In genomic region chr14:73345614-73346013, GRCm38 (mm10) we compare ENCODE assay signal across 1 mouse cellular context.
TF ChIP-seq lines count a peak whose summit lies in the region.

No protein-coding gene starts in this region.

TF ChIP-seq in MEL, 35 proteins besides CTCF, POLR2A, EP300 and RAD21:
- TF ChIP-seq RCOR1 (IDR thresholded peaks at IDR 0.05; ENCODE audit: low read depth, low read length): no peak
- no peak for TF ChIP-seq MXI1 (IDR thresholded peaks at IDR 0.05; ENCODE audit: low read depth, low read length)
- TF ChIP-seq ZKSCAN1 (IDR thresholded peaks at IDR 0.05; ENCODE audit: low read depth, low read length): no peak
- no peak for TF ChIP-seq MYC (IDR thresholded peaks at IDR 0.05; ENCODE audit: low read depth, low read length)
- no peak for TF ChIP-seq ZMIZ1 (IDR thresholded peaks at IDR 0.05; ENCODE audit: low read depth, low read length)
- no peak for TF ChIP-seq MAFK (IDR thresholded peaks at IDR 0.05; ENCODE audit: borderline replicate concordance, low read depth, low read length)
- TF ChIP-seq SIN3A (IDR thresholded peaks at IDR 0.05; ENCODE audit: low read length): no peak
- TF ChIP-seq POLR2AphosphoS2 (IDR thresholded peaks at IDR 0.05; ENCODE audit: low read length): no peak
- TF ChIP-seq TAL1 (IDR thresholded peaks at IDR 0.05; ENCODE audit: low read length): no peak
- no peak for TF ChIP-seq MEF2A (IDR thresholded peaks at IDR 0.05; ENCODE audit: extremely low read depth, insufficient replicate concordance, low read depth, low read length, poor library complexity, severe bottlenecking)
- TF ChIP-seq SMC3 (IDR thresholded peaks at IDR 0.05; ENCODE audit: low read depth, low read length): no peak
- no peak for TF ChIP-seq NELFE (IDR thresholded peaks at IDR 0.05; ENCODE audit: low read depth, low read length)
- no peak for TF ChIP-seq ELF1 (IDR thresholded peaks at IDR 0.05; ENCODE audit: low read depth, low read length)
- no peak for TF ChIP-seq TBP (IDR thresholded peaks at IDR 0.05; ENCODE audit: low read depth, low read length)
- no peak for TF ChIP-seq TCF12 (IDR thresholded peaks at IDR 0.05; ENCODE audit: low read depth, low read length)
- TF ChIP-seq CHD2 (IDR thresholded peaks at IDR 0.05; ENCODE audit: low read length): no peak
TF ChIP-seq in MEL: peak in this region for 0.
